ENCODE assay signal across 21 mouse cellular contexts in genomic region chr12:110808848-110809247, GRCm38 (mm10). TPM values are rescaled to one million over a fixed set of nuclear protein-coding genes. Genes with fewer than 3 reads are reported as not detected.
DNase-seq lines count a peak whose midpoint lies in the region; ATAC-seq and TF ChIP-seq lines count a peak whose summit lies in the region.
"Had no signal": no experiment of that assay in that cellular context is flagged by ENCODE, and none has a peak within 500 bp of the region (broad histone marks: within the 10 kb centered on the region; RNA-seq: fewer than 3 reads in every experiment).

No protein-coding gene starts in this region.

- no peak for TF ChIP-seq POLR2A in lung, adult 2 months (IDR thresholded peaks at IDR 0.05; ENCODE audit: borderline replicate concordance, extremely low read depth, low read depth, low read length)

- no peak overlapping the region for H3K4me3 ChIP-seq in intestine, embryonic 14.5 days (ENCODE audit: low read depth, low read length)
- H3K4me3 ChIP-seq in intestine, postnatal 0 days (ENCODE audit: low read depth, low read length), result no peak overlapping the region
- H3K4me3 ChIP-seq in lung, embryonic 16.5 days (ENCODE audit: low read length), result no peak overlapping the region
- no peak overlapping the region for H3K4me3 ChIP-seq in lung, adult 2 months (replicated peaks; ENCODE audit: extremely low read depth, low read depth, low read length)
- no peak overlapping the region for H3K4me3 ChIP-seq in embryonic facial prominence, embryonic 13.5 days
- H3K4me3 ChIP-seq in intestine, embryonic 16.5 days (ENCODE audit: low read length), result no peak overlapping the region
- H3K4me3 ChIP-seq: gastrocnemius, adult 2 months; layer of hippocampus, adult 2 months; limb, embryonic 15.5 days; liver, embryonic 15.5 days; neural tube, embryonic 12.5 days had no signal

- peaks cover 7% of the 10 kb centered on the region; the same call in 1 of the 2 replicates for H3K36me3 ChIP-seq in intestine, embryonic 14.5 days (ENCODE audit: control insufficient read depth, insufficient read depth, low read length)
- H3K36me3 ChIP-seq in intestine, postnatal 0 days (ENCODE audit: control insufficient read depth, insufficient read depth), result no peaks in the 10 kb centered on the region; the same call in 1 of the 2 replicates
- H3K36me3 ChIP-seq in lung, embryonic 16.5 days (ENCODE audit: control insufficient read depth, insufficient read depth, low read length), result no peaks in the 10 kb centered on the region
- H3K36me3 ChIP-seq in embryonic facial prominence, embryonic 13.5 days, result peaks cover 36% of the 10 kb centered on the region
- H3K36me3 ChIP-seq in intestine, embryonic 16.5 days (ENCODE audit: control insufficient read depth, insufficient read depth, low read length), result no peaks in the 10 kb centered on the region

- H3K27ac ChIP-seq in intestine, embryonic 14.5 days (ENCODE audit: low read depth), result no peak overlapping the region
- no peak overlapping the region for H3K27ac ChIP-seq in intestine, postnatal 0 days (ENCODE audit: low read depth, low read length)
- peak overlapping the region; percentile 82 for H3K27ac ChIP-seq in lung, embryonic 16.5 days (ENCODE audit: low read length)
- peak overlapping the region; percentile 60; the same call in 1 of the 2 replicates for H3K27ac ChIP-seq in embryonic facial prominence, embryonic 13.5 days
- no peak overlapping the region for H3K27ac ChIP-seq in intestine, embryonic 16.5 days (ENCODE audit: low read length)
- H3K27ac ChIP-seq: gastrocnemius, adult 2 months; hindbrain, embryonic 14.5 days; layer of hippocampus, adult 2 months; limb, embryonic 15.5 days; liver, embryonic 15.5 days; neural tube, embryonic 12.5 days had no signal

- H3K9ac ChIP-seq in intestine, embryonic 14.5 days (ENCODE audit: low read length), result no peak overlapping the region
- H3K9ac ChIP-seq in intestine, postnatal 0 days (ENCODE audit: low read depth, low read length), result no peak overlapping the region
- H3K9ac ChIP-seq in lung, embryonic 16.5 days (ENCODE audit: low read length), result no peak overlapping the region
- H3K9ac ChIP-seq in embryonic facial prominence, embryonic 13.5 days, result no peak overlapping the region
- H3K9ac ChIP-seq in intestine, embryonic 16.5 days (ENCODE audit: low read depth, low read length), result no peak overlapping the region
- H3K9ac ChIP-seq: hindbrain, embryonic 14.5 days; limb, embryonic 15.5 days; liver, embryonic 15.5 days; neural tube, embryonic 12.5 days had no signal

- TF ChIP-seq CTCF in intestine, postnatal 0 days (IDR thresholded peaks at IDR 0.05; ENCODE audit: low read depth), result no peak
- no peak for TF ChIP-seq CTCF in lung, adult 2 months (IDR thresholded peaks at IDR 0.05; ENCODE audit: insufficient read depth, low read length)

- no peaks in the 10 kb centered on the region for H3K27me3 ChIP-seq in intestine, embryonic 14.5 days (replicated peaks; ENCODE audit: control insufficient read depth, insufficient read depth, low read length)
- no peaks in the 10 kb centered on the region for H3K27me3 ChIP-seq in intestine, postnatal 0 days (replicated peaks; ENCODE audit: control insufficient read depth, insufficient read depth, low read length)
- no peaks in the 10 kb centered on the region for H3K27me3 ChIP-seq in lung, embryonic 16.5 days (ENCODE audit: control insufficient read depth, insufficient read depth, low read depth, low read length)
- H3K27me3 ChIP-seq in embryonic facial prominence, embryonic 13.5 days, result no peaks in the 10 kb centered on the region
- H3K27me3 ChIP-seq in intestine, embryonic 16.5 days (replicated peaks; ENCODE audit: control insufficient read depth, insufficient read depth, low read length), result no peaks in the 10 kb centered on the region
- H3K27me3 ChIP-seq: limb, embryonic 15.5 days; liver, embryonic 15.5 days had no signal

- H3K9me3 ChIP-seq in intestine, embryonic 14.5 days (ENCODE audit: control insufficient read depth, low read length), result no peaks in the 10 kb centered on the region
- H3K9me3 ChIP-seq in intestine, postnatal 0 days (ENCODE audit: control insufficient read depth), result no peaks in the 10 kb centered on the region
- H3K9me3 ChIP-seq in lung, embryonic 16.5 days (ENCODE audit: control insufficient read depth, low read length), result no peaks in the 10 kb centered on the region
- H3K9me3 ChIP-seq in embryonic facial prominence, embryonic 13.5 days, result no peaks in the 10 kb centered on the region
- no peaks in the 10 kb centered on the region for H3K9me3 ChIP-seq in intestine, embryonic 16.5 days (ENCODE audit: control insufficient read depth, low read length)
- H3K9me3 ChIP-seq: limb, embryonic 15.5 days; liver, embryonic 15.5 days; neural tube, embryonic 12.5 days had no signal

- no peak overlapping the region for H3K4me2 ChIP-seq in intestine, embryonic 14.5 days (ENCODE audit: low read length)
- H3K4me2 ChIP-seq in intestine, postnatal 0 days (replicated peaks; ENCODE audit: low read depth), result no peak overlapping the region
- no peak overlapping the region for H3K4me2 ChIP-seq in lung, embryonic 16.5 days (ENCODE audit: low read depth, low read length)
- no peak overlapping the region for H3K4me2 ChIP-seq in embryonic facial prominence, embryonic 13.5 days
- no peak overlapping the region for H3K4me2 ChIP-seq in intestine, embryonic 16.5 days (ENCODE audit: low read depth, low read length)
- H3K4me2 ChIP-seq: heart, embryonic 11.5 days; hindbrain, embryonic 14.5 days; limb, embryonic 15.5 days; liver, embryonic 15.5 days; midbrain, embryonic 11.5 days; neural tube, embryonic 12.5 days had no signal

- DNase-seq in intestine, embryonic 14.5 days (ENCODE audit: low spot score), result no peak
- DNase-seq in lung, adult 2 months, result no peak
- DNase-seq in cerebellum, adult 8-10 months, result no peak
- DNase-seq: adrenal gland, adult 2 months; gastrocnemius, adult 2 months; heart, postnatal 14 days; kidney, adult 8-10 months; layer of hippocampus, postnatal 36 days; right cerebral cortex, adult 18-20 months; thymus, adult 18-20 months had no signal

- ATAC-seq in intestine, embryonic 14.5 days (replicated peaks; ENCODE audit: low FRiP score, low TSS enrichment, low read depth), result 0 out of 2 replicates have a peak, but pooled peaks have one; percentile 4
- no peak for ATAC-seq in intestine, postnatal 0 days
- peak; percentile 58 for ATAC-seq in lung, embryonic 16.5 days (ENCODE audit: low read depth)
- ATAC-seq in embryonic facial prominence, embryonic 13.5 days (ENCODE audit: insufficient number of reproducible peaks, insufficient read depth, low FRiP score, low TSS enrichment, low read depth), result no peak
- peak; percentile 58; the same call in 1 of the 2 replicates for ATAC-seq in intestine, embryonic 16.5 days

- WGBS in intestine, embryonic 14.5 days, result 90% methylated on average over 5 of the region's 5 CpGs
- 70% methylated on average over 5 of the region's 5 CpGs for WGBS in intestine, postnatal 0 days
- 74% methylated on average over 5 of the region's 5 CpGs for WGBS in lung, embryonic 16.5 days
- WGBS in lung, adult 2 months, result 77% methylated on average over 5 of the region's 5 CpGs
- WGBS in embryonic facial prominence, embryonic 13.5 days, result 72% methylated on average over 5 of the region's 5 CpGs
- 77% methylated on average over 5 of the region's 5 CpGs for WGBS in intestine, embryonic 16.5 days

- H3K4me1 ChIP-seq in intestine, embryonic 14.5 days (replicated peaks; ENCODE audit: control insufficient read depth, insufficient read depth, low read length), result no peaks in the 10 kb centered on the region
- no peaks in the 10 kb centered on the region for H3K4me1 ChIP-seq in intestine, postnatal 0 days (replicated peaks; ENCODE audit: control insufficient read depth, insufficient read depth, low read length)
- peaks cover 8% of the 10 kb centered on the region; the same call in 1 of the 2 replicates for H3K4me1 ChIP-seq in lung, embryonic 16.5 days (replicated peaks; ENCODE audit: control insufficient read depth, insufficient read depth, low read length)
- no peaks in the 10 kb centered on the region for H3K4me1 ChIP-seq in lung, adult 2 months (ENCODE audit: control insufficient read depth, insufficient read depth, low read length)
- peaks cover 5% of the 10 kb centered on the region; the same call in 1 of the 2 replicates for H3K4me1 ChIP-seq in embryonic facial prominence, embryonic 13.5 days
- peaks cover 7% of the 10 kb centered on the region for H3K4me1 ChIP-seq in intestine, embryonic 16.5 days (ENCODE audit: control insufficient read depth, insufficient read depth, low read length)
- H3K4me1 ChIP-seq: limb, embryonic 15.5 days; liver, embryonic 15.5 days had no signal

RNA-seq across cellular contexts. Expression of gene Mok, which starts 31.9 kb away (rescaled TPM):
- polyA plus RNA-seq in intestine, embryonic 14.5 days (2014; fragmentation: Nextera tagmentation; extraction: Ambion mirVana), result 3.5 and 5.6 TPM in 2 replicates
- polyA plus RNA-seq in intestine, postnatal 0 days (2015; fragmentation: Nextera tagmentation; extraction: Ambion mirVana), result 0.80 and 0.85 TPM in 2 replicates
- polyA plus RNA-seq in lung, embryonic 16.5 days (2015; fragmentation: Nextera tagmentation; extraction: Ambion mirVana), result 7.9 and 9.8 TPM in 2 replicates
- polyA plus RNA-seq in lung, adult 2 months (2012; rRNA removed), result 4.2 and 4.7 TPM in 2 replicates
- polyA plus RNA-seq in embryonic facial prominence, embryonic 13.5 days (2015; fragmentation: Nextera tagmentation; extraction: Ambion mirVana), result 6.5 and 7.3 TPM in 2 replicates
- polyA plus RNA-seq in intestine, embryonic 16.5 days (2015; fragmentation: Nextera tagmentation; extraction: Ambion mirVana), result 1.7 and 2.9 TPM in 2 replicates

RNA-seq across cellular contexts. Expression of gene Zfp839, which starts 41.2 kb away (rescaled TPM):
- 4.7 and 5.4 TPM in 2 replicates for polyA plus RNA-seq in intestine, embryonic 14.5 days (2014; fragmentation: Nextera tagmentation; extraction: Ambion mirVana)
- polyA plus RNA-seq in intestine, postnatal 0 days (2015; fragmentation: Nextera tagmentation; extraction: Ambion mirVana), result 1.6 and 2.3 TPM in 2 replicates
- 5.8 and 5.9 TPM in 2 replicates for polyA plus RNA-seq in lung, embryonic 16.5 days (2015; fragmentation: Nextera tagmentation; extraction: Ambion mirVana)
- 5.2 and 5.7 TPM in 2 replicates for polyA plus RNA-seq in lung, adult 2 months (2012; rRNA removed)
- 7.7 and 8.7 TPM in 2 replicates for polyA plus RNA-seq in embryonic facial prominence, embryonic 13.5 days (2015; fragmentation: Nextera tagmentation; extraction: Ambion mirVana)
- 3.7 and 4.9 TPM in 2 replicates for polyA plus RNA-seq in intestine, embryonic 16.5 days (2015; fragmentation: Nextera tagmentation; extraction: Ambion mirVana)

Comparison
In these comparisons a context has a peak if more than half of its experiments do, and no peak if none do; other contexts are left out.
1. ATAC-seq: peak in intestine, embryonic 14.5 days (single experiment), lung, embryonic 16.5 days (single experiment) and intestine, embryonic 16.5 days (single experiment); none in intestine, postnatal 0 days (single experiment) and embryonic facial prominence, embryonic 13.5 days (single experiment).
2. H3K27ac ChIP-seq: peak in lung, embryonic 16.5 days (single experiment) and embryonic facial prominence, embryonic 13.5 days (single experiment); none in intestine, embryonic 14.5 days (single experiment), intestine, postnatal 0 days (single experiment) and intestine, embryonic 16.5 days (single experiment).